Mouse (Mus musculus): Measurements from ENCODE around the gene Cyp46a1. TPM values are rescaled to one million over a fixed set of nuclear protein-coding genes. Genes with fewer than 3 reads are reported as not detected.

Gene Cyp46a1
- total and polyA plus RNA-seq, 3 experiments, result not detected

- H3K36me3 ChIP-seq (ENCODE audit: control insufficient read depth in 1 of 2, insufficient read depth in 2 of 2, low read length in 2 of 2), result no peaks in the 10 kb centered on the region
- no peaks in the 10 kb centered on the region for H3K9me3 ChIP-seq (replicated peaks; ENCODE audit: insufficient read depth, low read length)
- TF ChIP-seq MXI1 (IDR thresholded peaks at IDR 0.05; ENCODE audit: low read depth, low read length), result no peak
- TF ChIP-seq MYB (IDR thresholded peaks at IDR 0.05; ENCODE audit: low read depth, low read length), result no peak
- no peak for TF ChIP-seq USF2 (IDR thresholded peaks at IDR 0.05; ENCODE audit: borderline replicate concordance in 1 of 2, insufficient read depth in 1 of 2, low read depth in 1 of 2, low read length in 2 of 2)
- TF ChIP-seq USF1 (IDR thresholded peaks at IDR 0.05; ENCODE audit: low read depth, low read length), result no peak
- no peak for TF ChIP-seq SIN3A (IDR thresholded peaks at IDR 0.05; ENCODE audit: low read length)
- no peak for TF ChIP-seq KAT2A (conservative IDR thresholded peaks at IDR 0.05; ENCODE audit: low read depth, low read length)
- no peak for TF ChIP-seq HCFC1 (IDR thresholded peaks at IDR 0.05; ENCODE audit: low read depth, low read length)
- no peak for TF ChIP-seq RCOR1 (IDR thresholded peaks at IDR 0.05; ENCODE audit: low read depth, low read length)
- no peak for TF ChIP-seq SMC3 (IDR thresholded peaks at IDR 0.05; ENCODE audit: low read depth, low read length)
- no peak for DNase-seq (ENCODE audit: low read depth, low spot score)
- no peaks in the 10 kb centered on the region for H3K4me1 ChIP-seq (ENCODE audit: control insufficient read depth in 1 of 2, insufficient read depth in 2 of 2, low read length in 2 of 2)
- no peak overlapping the region for H3K4me3 ChIP-seq (ENCODE audit: control insufficient read depth in 1 of 2, insufficient read depth in 1 of 2, low read depth in 2 of 2, low read length in 2 of 2)
- no peaks in the 10 kb centered on the region for H3K79me2 ChIP-seq (ENCODE audit: control insufficient read depth, insufficient read depth, low read length, poor library complexity)
- H3K27me3 ChIP-seq (ENCODE audit: control insufficient read depth in 1 of 2, insufficient read depth in 2 of 2, low read length in 2 of 2), result no peaks in the 10 kb centered on the region
- H3K27ac ChIP-seq (ENCODE audit: control insufficient read depth, low read depth, low read length), result no peak overlapping the region
- no peak overlapping the region for H3K9ac ChIP-seq (ENCODE audit: control insufficient read depth, low read depth, low read length, poor library complexity, severe bottlenecking)
Measured at GRCm38 (mm10) chr12:108392254-108393044, 58.3 kb downstream of the Cyp46a1 start.

- no peak for DNase-seq (ENCODE audit: low read depth, low spot score)
- Histone ChIP-seq H3K9me3 (replicated peaks; ENCODE audit: insufficient read depth, low read length) (no peaks in the 10 kb centered on the region), H3K36me3 (ENCODE audit: control insufficient read depth in 1 of 2, insufficient read depth in 2 of 2, low read length in 2 of 2) (no peaks in the 10 kb centered on the region), H3K4me3 (ENCODE audit: control insufficient read depth in 1 of 2, insufficient read depth in 1 of 2, low read depth in 2 of 2, low read length in 2 of 2) (no peak overlapping the region), H3K9ac (ENCODE audit: control insufficient read depth, low read depth, low read length, poor library complexity, severe bottlenecking) (no peak overlapping the region), H3K27ac (ENCODE audit: control insufficient read depth, low read depth, low read length) (no peak overlapping the region), H3K4me1 (ENCODE audit: control insufficient read depth in 1 of 2, insufficient read depth in 2 of 2, low read length in 2 of 2) (no peaks in the 10 kb centered on the region), H3K79me2 (ENCODE audit: control insufficient read depth, insufficient read depth, low read length, poor library complexity) (no peaks in the 10 kb centered on the region), H3K27me3 (ENCODE audit: control insufficient read depth in 1 of 2, insufficient read depth in 2 of 2, low read length in 2 of 2) (no peaks in the 10 kb centered on the region)
- TF ChIP-seq MYC (IDR thresholded peaks at IDR 0.05; ENCODE audit: low read depth, low read length) (no peak), NRF1 (IDR thresholded peaks at IDR 0.05; ENCODE audit: insufficient read depth, low read depth, low read length, poor library complexity, severe bottlenecking) (no peak), MXI1 (IDR thresholded peaks at IDR 0.05; ENCODE audit: low read depth, low read length) (no peak), MAX (IDR thresholded peaks at IDR 0.05; ENCODE audit: low read length) (no peak), TBP (IDR thresholded peaks at IDR 0.05; ENCODE audit: low read depth, low read length) (no peak), USF2 (IDR thresholded peaks at IDR 0.05; ENCODE audit: borderline replicate concordance in 1 of 2, insufficient read depth in 1 of 2, low read depth in 1 of 2, low read length in 2 of 2) (no peak), TCF12 (IDR thresholded peaks at IDR 0.05; ENCODE audit: low read depth, low read length) (no peak), MEF2A (IDR thresholded peaks at IDR 0.05; ENCODE audit: extremely low read depth, insufficient replicate concordance, low read depth, low read length, poor library complexity, severe bottlenecking) (no peak), POLR2A (IDR thresholded peaks at IDR 0.05; ENCODE audit: control insufficient read depth in 1 of 2, insufficient read depth in 1 of 2, low read depth in 1 of 2, low read length in 2 of 2, poor library complexity in 1 of 2) (no peak), E2F4 (IDR thresholded peaks at IDR 0.05; ENCODE audit: borderline replicate concordance, low read depth, low read length) (no peak), JUND (IDR thresholded peaks at IDR 0.05; ENCODE audit: low read depth, low read length) (no peak), MAFK (IDR thresholded peaks at IDR 0.05; ENCODE audit: borderline replicate concordance, low read depth, low read length) (no peak), RAD21 (IDR thresholded peaks at IDR 0.05; ENCODE audit: low read depth, low read length) (no peak), EP300 (IDR thresholded peaks at IDR 0.05; ENCODE audit: low read depth in 1 of 2, low read length in 2 of 2) (no peak), MYB (IDR thresholded peaks at IDR 0.05; ENCODE audit: low read depth, low read length) (no peak), ZMIZ1 (IDR thresholded peaks at IDR 0.05; ENCODE audit: low read depth, low read length) (no peak), BHLHE40 (IDR thresholded peaks at IDR 0.05; ENCODE audit: borderline replicate concordance, low read depth, low read length) (no peak), ELF1 (IDR thresholded peaks at IDR 0.05; ENCODE audit: low read depth, low read length) (no peak), GATA1 (IDR thresholded peaks at IDR 0.05; ENCODE audit: low read depth, low read length) (no peak), ZNF384 (IDR thresholded peaks at IDR 0.05; ENCODE audit: low read depth, low read length) (no peak)
Measured at GRCm38 (mm10) chr12:108393082-108393481, 58.9 kb downstream of the Cyp46a1 start.

All from MEL (cell line).